Mouse (Mus musculus): ENCODE measurements around the gene Prkcz.
A peak's percentile ranks its signal among the peaks of the same experiment; 100 is the strongest.

The Prkcz gene

GRCm38 (mm10) chr4:155220213-155221100, 140.7 kb downstream of the Prkcz start:
- DNase-seq (ENCODE audit: low spot score): no peak

GRCm38 (mm10) chr4:155219271-155220212, 141.6 kb downstream of the Prkcz start:
- no peak for DNase-seq (ENCODE audit: low spot score)

GRCm38 (mm10) chr4:155218104-155218732, 142.9 kb downstream of the Prkcz start:
- no peak for DNase-seq (ENCODE audit: low spot score)

GRCm38 (mm10) chr4:155217241-155218103, 143.7 kb downstream of the Prkcz start:
- peak; percentile 63 for DNase-seq (ENCODE audit: low spot score)

- no peak for DNase-seq (ENCODE audit: low spot score)
These were observed 145.2 kb downstream of the Prkcz start for GRCm38 (mm10) chr4:155215773-155216630.

GRCm38 (mm10) chr4:155215203-155215602, 146.0 kb downstream of the Prkcz start:
- no peak for DNase-seq (ENCODE audit: low spot score)

- DNase-seq (ENCODE audit: low spot score): no peak
These were observed 146.4 kb downstream of the Prkcz start for GRCm38 (mm10) chr4:155214793-155215192.

GRCm38 (mm10) chr4:155214188-155214587, 147.0 kb downstream of the Prkcz start:
- no peak for DNase-seq (ENCODE audit: low spot score)

GRCm38 (mm10) chr4:155213752-155214054, 147.5 kb downstream of the Prkcz start:
- no peak for DNase-seq (ENCODE audit: low spot score)

- DNase-seq (ENCODE audit: low spot score): no peak
These were observed 148.0 kb downstream of the Prkcz start for GRCm38 (mm10) chr4:155213052-155213751.
